Mouse (Mus musculus): Measurements from ENCODE around the gene Msl2.

Gene Msl2

GRCm38 (mm10) chr9:101152872-101153271 is 79.0 kb downstream of the Msl2 start:
- DNase-seq (ENCODE audit: low spot score): no peak
